Mouse (Mus musculus): ENCODE results near the gene Coro1c. TPM values are rescaled to one million over a fixed set of nuclear protein-coding genes. Genes with fewer than 3 reads are reported as not detected.
A peak's percentile ranks its signal among the peaks of the same experiment; 100 is the strongest.
"Not testable (repeated sequence)": the region's sequence is repeated elsewhere in the genome, so short reads cannot be mapped to it uniquely, and the experiment has no call there.

Coro1c gene
- polyA plus RNA-seq, 1 experiment from 2014 or later = 169 TPM

DNA sequence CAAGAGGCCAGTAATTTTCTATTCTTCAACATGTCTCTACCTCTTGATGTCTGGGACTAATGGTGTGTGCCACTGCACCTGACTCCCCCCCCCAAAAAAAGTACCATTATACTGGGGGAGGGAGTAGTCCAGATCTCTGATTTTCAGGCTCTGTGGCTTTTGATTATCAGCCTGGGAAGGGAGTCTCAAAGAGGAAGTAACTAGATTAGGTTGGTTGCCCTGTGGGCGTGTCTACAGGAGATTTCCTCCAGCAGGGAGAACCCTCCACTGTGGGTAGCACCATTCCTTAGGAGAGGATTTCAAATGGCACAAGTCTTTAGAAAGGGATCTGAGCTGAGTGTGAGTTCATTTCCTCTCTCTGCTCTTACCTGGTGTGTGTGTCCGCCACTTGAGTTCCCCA lies 95.9 kb downstream of the Coro1c start:
- Histone ChIP-seq H3K36me3 (ENCODE audit: control insufficient read depth, insufficient read depth, low read length) (no peaks in the 10 kb centered on the region), H3K27me3 (replicated peaks; ENCODE audit: control insufficient read depth, insufficient read depth, low read length) (no peaks in the 10 kb centered on the region), H3K27ac (ENCODE audit: low read depth, low read length) (no peak overlapping the region), H3K9ac (ENCODE audit: low read length) (no peak overlapping the region), H3K4me1 (ENCODE audit: control insufficient read depth, insufficient read depth, low read length) (no peaks in the 10 kb centered on the region), H3K9me3 (replicated peaks; ENCODE audit: control insufficient read depth, low read length) (no peaks in the 10 kb centered on the region), H3K4me3 (ENCODE audit: low read depth, low read length) (no peak overlapping the region), H3K4me2 (ENCODE audit: low read length) (no peak overlapping the region)
- ATAC-seq (no peak), DNase-seq (ENCODE audit: low spot score) (no peak)
- WGBS = 89% methylated on average over 2 of the region's 2 CpGs

GRCm38 (mm10) chr5:113811824-113812420 lies 96.6 kb downstream of the Coro1c start:
- WGBS = 23% methylated on average over 11 of the region's 12 CpGs
- not testable (repeated sequence) for H3K4me2 ChIP-seq (ENCODE audit: low read length); H3K27me3 ChIP-seq (replicated peaks; ENCODE audit: control insufficient read depth, insufficient read depth, low read length); H3K4me3 ChIP-seq (ENCODE audit: low read depth, low read length); H3K36me3 ChIP-seq (ENCODE audit: control insufficient read depth, insufficient read depth, low read length); H3K9me3 ChIP-seq (replicated peaks; ENCODE audit: control insufficient read depth, low read length); H3K4me1 ChIP-seq (ENCODE audit: control insufficient read depth, insufficient read depth, low read length); ATAC-seq; H3K27ac ChIP-seq (ENCODE audit: low read depth, low read length); H3K9ac ChIP-seq (ENCODE audit: low read length); DNase-seq (ENCODE audit: low spot score)

DNA sequence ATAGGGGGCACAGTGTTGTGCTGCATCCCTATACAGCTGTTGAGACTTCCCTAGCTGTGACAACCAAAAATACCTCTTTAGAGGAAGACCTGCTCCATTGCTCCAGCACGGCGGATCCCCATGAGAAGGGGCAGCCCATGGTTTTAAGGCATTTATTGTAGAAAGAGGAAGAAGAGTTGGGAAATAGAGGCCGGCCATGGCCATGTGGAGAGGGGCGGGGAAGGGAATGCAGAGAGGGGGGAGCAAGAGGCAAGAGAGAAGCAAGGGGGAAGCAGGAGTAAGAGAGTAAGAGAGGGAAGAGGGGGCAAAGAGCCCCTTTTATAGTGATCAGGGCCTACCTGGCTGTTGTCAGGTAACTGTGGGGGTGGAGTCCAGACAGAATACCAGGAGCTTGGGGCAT lies 98.4 kb downstream of the Coro1c start:
- DNase-seq (ENCODE audit: low spot score) (no peak), ATAC-seq (no peak)
- 93% methylated on average over 4 of the region's 4 CpGs for WGBS
- H3K4me1 ChIP-seq (ENCODE audit: control insufficient read depth, insufficient read depth, low read length) = no peaks in the 10 kb centered on the region
- H3K4me3 ChIP-seq (ENCODE audit: low read depth, low read length) = no peak overlapping the region
- H3K36me3 ChIP-seq (ENCODE audit: control insufficient read depth, insufficient read depth, low read length) = no peaks in the 10 kb centered on the region
- H3K9me3 ChIP-seq (replicated peaks; ENCODE audit: control insufficient read depth, low read length) = no peaks in the 10 kb centered on the region
- no peak overlapping the region for H3K9ac ChIP-seq (ENCODE audit: low read length)
- no peak overlapping the region for H3K27ac ChIP-seq (ENCODE audit: low read depth, low read length)
- no peaks in the 10 kb centered on the region for H3K27me3 ChIP-seq (replicated peaks; ENCODE audit: control insufficient read depth, insufficient read depth, low read length)
- no peak overlapping the region for H3K4me2 ChIP-seq (ENCODE audit: low read length)

DNA sequence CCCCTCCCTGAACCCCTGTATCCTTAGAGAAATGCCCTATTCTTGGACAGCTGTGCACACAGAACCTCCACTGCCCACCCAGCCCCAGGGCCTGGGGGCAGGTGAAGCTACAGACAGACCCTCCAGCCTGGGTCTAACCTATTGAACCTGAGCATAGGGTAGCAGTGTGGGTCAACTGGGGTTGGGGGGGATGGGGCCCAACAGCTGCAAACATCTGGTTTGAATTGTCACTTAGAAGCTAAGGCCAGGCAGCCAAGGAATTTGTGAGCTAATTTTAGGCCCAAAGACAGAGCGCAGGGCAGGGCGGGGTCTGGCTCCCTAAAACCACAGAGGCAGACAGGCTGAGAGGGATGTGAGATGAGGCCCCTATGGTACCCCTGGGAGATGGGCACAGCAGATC lies 100.4 kb downstream of the Coro1c start:
- 94% methylated on average over 2 of the region's 2 CpGs for WGBS
- no peak overlapping the region for H3K9ac ChIP-seq (ENCODE audit: low read length)
- no peaks in the 10 kb centered on the region for H3K9me3 ChIP-seq (replicated peaks; ENCODE audit: control insufficient read depth, low read length)
- no peaks in the 10 kb centered on the region for H3K27me3 ChIP-seq (replicated peaks; ENCODE audit: control insufficient read depth, insufficient read depth, low read length)
- no peak overlapping the region for H3K27ac ChIP-seq (ENCODE audit: low read depth, low read length)
- DNase-seq (ENCODE audit: low spot score) (no peak), ATAC-seq (no peak)
- H3K36me3 ChIP-seq (ENCODE audit: control insufficient read depth, insufficient read depth, low read length) = no peaks in the 10 kb centered on the region
- no peaks in the 10 kb centered on the region for H3K4me1 ChIP-seq (ENCODE audit: control insufficient read depth, insufficient read depth, low read length)
- no peak overlapping the region for H3K4me2 ChIP-seq (ENCODE audit: low read length)
- H3K4me3 ChIP-seq (ENCODE audit: low read depth, low read length) = no peak overlapping the region

- ATAC-seq = no peak
- no peaks in the 10 kb centered on the region for H3K4me1 ChIP-seq (ENCODE audit: control insufficient read depth, insufficient read depth, low read length)
- no peak overlapping the region for H3K9ac ChIP-seq (ENCODE audit: low read length)
- no peak overlapping the region for H3K27ac ChIP-seq (ENCODE audit: low read depth, low read length)
- no peak for DNase-seq (ENCODE audit: low spot score)
- 70% methylated on average over 9 of the region's 9 CpGs for WGBS
- H3K4me2 ChIP-seq (ENCODE audit: low read length) = no peak overlapping the region
- H3K4me3 ChIP-seq (ENCODE audit: low read depth, low read length) = no peak overlapping the region
- no peaks in the 10 kb centered on the region for H3K36me3 ChIP-seq (ENCODE audit: control insufficient read depth, insufficient read depth, low read length)
- no peaks in the 10 kb centered on the region for H3K27me3 ChIP-seq (replicated peaks; ENCODE audit: control insufficient read depth, insufficient read depth, low read length)
- no peaks in the 10 kb centered on the region for H3K9me3 ChIP-seq (replicated peaks; ENCODE audit: control insufficient read depth, low read length)
These were observed 100.8 kb downstream of the Coro1c start for GRCm38 (mm10) chr5:113807712-113808111.

GRCm38 (mm10) chr5:113806414-113806813 lies 102.1 kb downstream of the Coro1c start:
- Histone ChIP-seq H3K4me3 (ENCODE audit: low read depth, low read length) (no peak overlapping the region), H3K9ac (ENCODE audit: low read length) (no peak overlapping the region), H3K4me1 (ENCODE audit: control insufficient read depth, insufficient read depth, low read length) (no peaks in the 10 kb centered on the region), H3K27me3 (replicated peaks; ENCODE audit: control insufficient read depth, insufficient read depth, low read length) (no peaks in the 10 kb centered on the region), H3K27ac (ENCODE audit: low read depth, low read length) (no peak overlapping the region), H3K36me3 (ENCODE audit: control insufficient read depth, insufficient read depth, low read length) (no peaks in the 10 kb centered on the region), H3K9me3 (replicated peaks; ENCODE audit: control insufficient read depth, low read length) (no peaks in the 10 kb centered on the region), H3K4me2 (ENCODE audit: low read length) (no peak overlapping the region)
- ATAC-seq = no peak
- WGBS = 50% methylated on average over 10 of the region's 10 CpGs
- no peak for DNase-seq (ENCODE audit: low spot score)

DNA sequence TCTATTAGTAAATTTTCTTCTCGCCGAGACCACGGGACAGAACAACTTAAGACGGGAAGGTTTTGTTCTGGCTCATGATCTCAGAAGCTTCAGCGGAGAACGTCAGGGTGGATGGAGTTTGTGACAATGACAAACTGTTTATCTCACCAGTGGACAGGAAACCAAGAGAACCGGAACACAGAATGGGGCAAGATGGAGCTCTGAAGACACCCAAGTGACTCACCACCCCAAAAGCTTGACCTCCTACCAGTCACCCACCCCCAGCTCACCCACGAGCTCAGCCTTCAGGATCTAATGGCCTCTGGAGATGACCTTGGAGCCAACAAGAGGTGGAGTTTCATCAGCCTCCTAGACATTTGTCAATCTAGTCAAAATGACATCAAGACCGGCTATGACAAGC lies 103.3 kb downstream of the Coro1c start:
- DNase-seq (ENCODE audit: low spot score) = no peak
- no peaks in the 10 kb centered on the region for H3K36me3 ChIP-seq (ENCODE audit: control insufficient read depth, insufficient read depth, low read length)
- WGBS = 90% methylated on average over 9 of the region's 9 CpGs
- no peaks in the 10 kb centered on the region for H3K27me3 ChIP-seq (replicated peaks; ENCODE audit: control insufficient read depth, insufficient read depth, low read length)
- no peak for ATAC-seq
- no peak overlapping the region for H3K27ac ChIP-seq (ENCODE audit: low read depth, low read length)
- no peaks in the 10 kb centered on the region for H3K9me3 ChIP-seq (replicated peaks; ENCODE audit: control insufficient read depth, low read length)
- H3K4me1 ChIP-seq (ENCODE audit: control insufficient read depth, insufficient read depth, low read length) = no peaks in the 10 kb centered on the region; the same call in 1 of the 2 replicates
- H3K4me2 ChIP-seq (ENCODE audit: low read length) = no peak overlapping the region
- H3K9ac ChIP-seq (ENCODE audit: low read length) = no peak overlapping the region
- no peak overlapping the region for H3K4me3 ChIP-seq (ENCODE audit: low read depth, low read length)

GRCm38 (mm10) chr5:113804395-113804966 lies 104.1 kb downstream of the Coro1c start:
- Histone ChIP-seq H3K27ac (ENCODE audit: low read depth, low read length) (no peak overlapping the region), H3K4me1 (ENCODE audit: control insufficient read depth, insufficient read depth, low read length) (no peaks in the 10 kb centered on the region; the same call in 1 of the 2 replicates), H3K36me3 (ENCODE audit: control insufficient read depth, insufficient read depth, low read length) (no peaks in the 10 kb centered on the region), H3K27me3 (replicated peaks; ENCODE audit: control insufficient read depth, insufficient read depth, low read length) (no peaks in the 10 kb centered on the region), H3K9me3 (replicated peaks; ENCODE audit: control insufficient read depth, low read length) (no peaks in the 10 kb centered on the region), H3K4me3 (ENCODE audit: low read depth, low read length) (no peak overlapping the region), H3K4me2 (ENCODE audit: low read length) (no peak overlapping the region), H3K9ac (ENCODE audit: low read length) (no peak overlapping the region)
- WGBS = 63% methylated on average over 7 of the region's 7 CpGs
- DNase-seq (ENCODE audit: low spot score) (no peak), ATAC-seq (no peak)

DNA sequence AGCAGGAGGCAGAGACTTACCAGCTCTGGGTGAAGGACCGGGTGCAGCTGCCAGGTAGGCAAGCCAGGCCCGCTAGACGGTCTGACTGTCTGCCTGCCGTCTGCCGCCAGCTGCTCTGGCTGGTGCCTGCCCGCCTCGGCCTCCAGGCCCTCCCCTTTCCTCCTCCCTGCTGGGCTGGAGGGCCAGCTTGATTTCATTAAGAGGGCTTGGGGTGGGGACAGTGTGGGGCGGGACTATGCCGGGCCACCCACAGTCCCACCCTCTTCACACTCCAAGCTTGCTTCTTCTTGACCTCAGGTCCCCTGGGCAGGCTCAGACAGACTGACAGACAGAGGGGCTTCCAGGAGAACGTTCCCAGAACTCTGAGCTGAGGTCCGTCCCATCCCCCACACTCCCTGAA lies 108.3 kb downstream of the Coro1c start, which contains the start of gene Tmem119:
TSS of gene Tmem119 (minus strand) at position 237 of the 400 bp plus-strand sequence.
- H3K4me3 ChIP-seq (ENCODE audit: low read depth, low read length) = no peak within 1 kb of the TSS
- H3K36me3 ChIP-seq (ENCODE audit: control insufficient read depth, insufficient read depth, low read length) = no peaks in the 10 kb centered on the region
- no peaks in the 10 kb centered on the region; the same call in 1 of the 2 replicates for H3K27me3 ChIP-seq (replicated peaks; ENCODE audit: control insufficient read depth, insufficient read depth, low read length)
- peak; percentile 78 for ATAC-seq
- H3K9me3 ChIP-seq (replicated peaks; ENCODE audit: control insufficient read depth, low read length) = no peaks in the 10 kb centered on the region
- no peaks in the 10 kb centered on the region; the same call in 1 of the 2 replicates for H3K4me1 ChIP-seq (ENCODE audit: control insufficient read depth, insufficient read depth, low read length)
- DNase-seq (ENCODE audit: low spot score) = peak; percentile 70
- H3K4me2 ChIP-seq (ENCODE audit: low read length) = no peak within 1 kb of the TSS
- H3K27ac ChIP-seq (ENCODE audit: low read depth, low read length) = no peak within 1 kb of the TSS
- WGBS = 3% methylated on average over 11 of the region's 11 CpGs
- H3K9ac ChIP-seq (ENCODE audit: low read length) = 0 out of 2 replicates have a peak within 1 kb of the TSS, but pooled peaks have one; percentile 21

Measured in forebrain, embryonic 14.5 days (tissue).